Mouse (Mus musculus) spleen, adult 2 months (tissue): ENCODE data around the gene Lce1f. TPM values are rescaled to one million over a fixed set of nuclear protein-coding genes. Genes with fewer than 3 reads are reported as not detected.
"Not testable (repeated sequence)": the region's sequence is repeated elsewhere in the genome, so short reads cannot be mapped to it uniquely, and the experiment has no call there.

Source experiments
- DNase-seq, 2 experiments: peaks; one replicate each; pipeline versions ENCODE4 v3.0.0 to v3.0.0-alpha.2; 2012 to 2021; ENCODE audit warnings: low spot score in 2 of 2, low read depth in 1 of 2
- H3K27ac ChIP-seq: fragments of 200-500 bp; 2 replicates; pipeline ENCODE4 v1.5.1; 2012; ENCODE audit warnings: low read length, inconsistent platforms; ENCODE audit not compliant: insufficient read depth
- H3K27me3 ChIP-seq: fragments of 200-500 bp; 2 replicates; pipeline ENCODE4 v1.6.1; 2012; ENCODE audit warnings: mild to moderate bottlenecking, moderate library complexity, low read length, inconsistent platforms; ENCODE audit not compliant: control insufficient read depth, insufficient read depth
- H3K36me3 ChIP-seq: fragments of 200-500 bp; 2 replicates; pipeline ENCODE4 v1.6.1; 2012; ENCODE audit warnings: mild to moderate bottlenecking, low read length, inconsistent platforms; ENCODE audit not compliant: control insufficient read depth, insufficient read depth
- H3K4me1 ChIP-seq: fragments of 200-500 bp; 2 replicates; pipeline ENCODE4 v1.6.1; 2011; ENCODE audit warnings: inconsistent platforms; ENCODE audit not compliant: control insufficient read depth, insufficient read depth, insufficient read length
- H3K4me3 ChIP-seq: fragments of 200-500 bp; 2 replicates; pipeline ENCODE4 v1.5.1; 2011; ENCODE audit warnings: mild to moderate bottlenecking, inconsistent platforms; ENCODE audit not compliant: insufficient read depth, insufficient read length; ENCODE audit errors: extremely low read depth
- CTCF ChIP-seq: fragments of 200-500 bp; IDR thresholded peaks from 2 replicates; pipeline ENCODE4 v1.5.1; 2011; ENCODE audit warnings: mild to moderate bottlenecking, inconsistent platforms; ENCODE audit not compliant: insufficient read depth, insufficient read length, insufficient replicate concordance; ENCODE audit errors: extremely low read depth
- POLR2A ChIP-seq: fragments of 200-500 bp; IDR thresholded peaks from 2 replicates; pipeline ENCODE4 v1.6.1; 2011; ENCODE audit warnings: low read depth, low read length, inconsistent platforms
- WGBS: fragments of 180-500 bp; shearing (Covaris S2); methylation state at CpG from one replicate; pipeline ENCODE4 v1.1.7; 2018; 5-methylcytosine and 5-hydroxymethylcytosine counted together
- polyA plus RNA-seq: library from polyadenylated mRNA; depleted of rRNA; stranded (reverse); fragments of >200 nt; gene quantifications from 2 replicates; pipeline ENCODE4 v1.2.3, GENCODE M21; 2012; rRNA removed

The Lce1f gene
- polyA plus RNA-seq, 1 experiment: not detected

DNA sequence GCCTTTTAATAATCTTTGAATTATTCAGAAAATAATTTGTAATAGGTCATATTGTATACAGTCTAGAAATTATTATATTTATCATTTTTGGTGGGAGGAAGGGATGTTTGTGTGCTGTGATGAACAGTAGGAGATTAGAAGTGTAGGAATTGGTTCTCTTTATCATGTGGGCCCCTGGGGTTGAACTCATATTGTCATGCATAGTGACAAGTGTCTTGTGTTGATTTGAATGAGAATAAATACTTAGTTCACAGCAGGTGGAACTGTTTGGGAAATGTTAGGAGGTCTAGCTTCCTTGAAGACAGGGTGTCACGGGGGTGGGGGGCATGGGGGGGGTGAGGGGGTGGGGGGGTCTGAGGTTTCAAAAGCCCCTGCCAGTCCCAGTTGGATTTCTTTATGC is 25.5 kb downstream of the Lce1f start:
- H3K4me3 ChIP-seq: no peak overlapping the region
- no peaks in the 10 kb centered on the region for H3K36me3 ChIP-seq
- no peaks in the 10 kb centered on the region for H3K4me1 ChIP-seq
- no peaks in the 10 kb centered on the region for H3K27me3 ChIP-seq
- 25% methylated on average over 1 of the region's 1 CpGs for WGBS
- no peak overlapping the region for H3K27ac ChIP-seq
- TF ChIP-seq POLR2A (no peak), CTCF (no peak)
- no peak for DNase-seq

DNA sequence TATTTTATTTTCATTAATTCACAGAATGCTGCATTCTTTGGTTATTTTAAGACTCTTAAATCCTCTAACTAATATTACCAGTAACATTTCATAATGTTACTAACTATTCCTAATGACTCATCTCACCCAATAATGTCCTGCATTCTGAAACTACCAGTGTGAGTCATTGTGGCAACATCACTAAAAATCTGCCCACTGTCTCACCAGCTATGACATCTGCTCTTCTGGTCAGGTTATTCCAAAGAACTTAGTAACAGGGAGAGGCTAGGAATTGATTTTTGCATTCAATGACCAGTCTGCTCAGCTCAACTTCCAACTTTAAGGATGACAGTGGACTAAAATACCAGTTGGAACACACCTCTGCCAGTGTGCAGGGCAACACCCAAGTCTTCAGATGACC is 28.5 kb downstream of the Lce1f start:
- no peak for DNase-seq
- Histone ChIP-seq H3K4me1 (no peaks in the 10 kb centered on the region), H3K27ac (no peak overlapping the region), H3K36me3 (no peaks in the 10 kb centered on the region), H3K4me3 (no peak overlapping the region), H3K27me3 (no peaks in the 10 kb centered on the region)
- no peak for TF ChIP-seq POLR2A
- TF ChIP-seq CTCF: no peak

DNA sequence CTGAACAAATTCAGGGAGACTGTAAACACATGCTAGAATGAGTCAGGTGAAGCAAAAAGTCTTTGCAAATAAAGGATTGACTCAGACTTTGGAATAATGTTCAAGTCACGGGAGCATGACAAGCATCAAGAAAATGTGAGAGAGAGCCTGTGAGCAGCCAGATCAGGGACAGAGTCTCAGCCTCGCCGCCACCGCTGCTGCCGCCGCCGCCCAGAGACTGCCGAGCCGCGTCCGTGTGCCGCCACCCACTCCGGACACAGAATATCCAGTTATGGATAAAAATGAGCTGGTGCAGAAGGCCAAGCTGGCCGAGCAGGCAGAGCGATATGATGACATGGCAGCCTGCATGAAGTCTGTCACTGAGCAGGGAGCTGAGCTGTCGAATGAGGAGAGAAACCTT is 31.0 kb downstream of the Lce1f start:
- 84% methylated on average over 16 of the region's 16 CpGs for WGBS

DNA sequence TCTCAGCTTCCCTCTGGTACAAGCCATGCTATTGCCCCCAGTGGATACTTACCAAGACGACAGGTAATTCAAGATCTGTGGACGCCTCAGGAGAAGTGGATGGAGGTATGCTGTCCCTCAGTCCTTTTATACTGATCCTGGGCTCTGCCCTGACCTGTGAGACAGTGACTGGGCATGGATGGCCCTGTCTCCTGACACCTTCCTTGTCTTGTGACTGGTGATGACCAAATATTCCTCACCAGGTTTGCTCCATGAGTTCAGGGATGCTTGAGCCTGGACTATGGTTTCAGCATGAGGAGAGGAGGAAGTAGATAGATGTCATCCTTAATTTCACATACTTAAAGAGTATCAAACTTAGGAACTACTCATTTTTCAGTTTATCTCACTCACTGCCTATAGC is 33.0 kb downstream of the Lce1f start, which contains the start of gene Lce1d:
Gene Lce1d (minus strand): TSS at position 101 of the 400 bp plus-strand sequence.
- Histone ChIP-seq H3K4me3 (no peak within 1 kb of the TSS), H3K4me1 (no peaks in the 10 kb centered on the region), H3K27ac (no peak within 1 kb of the TSS), H3K36me3 (no peaks in the 10 kb centered on the region), H3K27me3 (no peaks in the 10 kb centered on the region)
- TF ChIP-seq CTCF (no peak), POLR2A (no peak)
- DNase-seq: no peak
- 65% methylated on average over 2 of the region's 2 CpGs for WGBS

More for the DNA sequence above, 31.0 kb downstream of the Lce1f start:
- H3K4me3 ChIP-seq, H3K27ac ChIP-seq, H3K36me3 ChIP-seq, H3K27me3 ChIP-seq, H3K4me1 ChIP-seq: not testable (repeated sequence)
- DNase-seq: peak in 1 of 2 experiments; percentile 14

DNA sequence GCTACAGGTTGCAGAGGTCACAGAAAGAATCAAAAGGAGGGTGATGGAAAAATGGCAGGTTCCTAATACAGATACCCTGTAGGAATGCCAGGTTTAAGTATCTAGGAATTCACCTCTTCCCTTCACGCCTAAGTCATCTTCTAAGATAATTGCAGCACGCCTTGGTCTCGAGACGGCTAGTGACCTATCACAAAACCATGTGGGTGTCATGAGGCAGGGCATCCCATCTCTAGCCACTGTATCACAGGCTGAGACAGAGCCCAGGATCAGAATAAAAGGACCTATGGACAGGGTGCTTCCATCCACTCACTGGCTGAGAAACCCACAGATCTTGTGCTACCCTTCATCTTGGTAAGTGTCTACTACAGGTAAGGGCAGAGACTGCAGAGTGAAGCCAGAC is 41.2 kb downstream of the Lce1f start, which contains the start of gene Lce1c:
Gene Lce1c (plus strand): TSS at position 301 of the 400 bp plus-strand sequence.
- Histone ChIP-seq H3K4me3 (no peak within 1 kb of the TSS), H3K36me3 (no peaks in the 10 kb centered on the region), H3K4me1 (no peaks in the 10 kb centered on the region), H3K27ac (no peak within 1 kb of the TSS), H3K27me3 (no peaks in the 10 kb centered on the region)
- WGBS: 89% methylated on average over 4 of the region's 4 CpGs
- no peak for DNase-seq
- no peak for TF ChIP-seq CTCF
- TF ChIP-seq POLR2A: no peak

DNA sequence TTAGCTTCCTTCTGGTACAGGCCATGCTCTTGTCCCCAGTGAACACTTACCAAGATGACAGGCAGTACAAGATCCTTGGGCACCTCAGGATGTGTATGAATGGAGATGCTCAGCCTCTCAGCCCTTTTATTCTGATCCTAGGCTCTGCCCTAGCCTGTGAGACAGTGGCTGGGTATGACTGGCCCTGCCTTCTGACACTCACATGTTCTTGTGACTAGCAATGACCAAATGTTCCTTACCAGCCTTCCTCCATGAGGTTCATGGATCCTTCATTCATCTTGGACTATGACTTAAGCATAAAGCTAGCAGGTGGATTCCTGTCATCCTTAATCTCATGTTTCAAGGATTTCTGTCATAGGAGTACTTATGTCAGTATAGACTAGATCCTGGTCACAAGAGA is 49.9 kb downstream of the Lce1f start, which contains the start of gene Lce1a2:
Gene Lce1a2 (minus strand): TSS at position 101 of the 400 bp plus-strand sequence.
- no peak for DNase-seq
- TF ChIP-seq CTCF (no peak), POLR2A (no peak)
- H3K36me3 ChIP-seq: no peaks in the 10 kb centered on the region
- no peak within 1 kb of the TSS for H3K4me3 ChIP-seq
- H3K27me3 ChIP-seq: no peaks in the 10 kb centered on the region
- H3K27ac ChIP-seq: no peak within 1 kb of the TSS
- H3K4me1 ChIP-seq: no peaks in the 10 kb centered on the region

Other genes starting within 250 kb of the Lce1f start
- 0.15 TPM in 1 of 2 replicates, not detected in the other for gene Sprr1a, start 234.5 kb downstream of the Lce1f start, polyA plus RNA-seq
- not detected in 2 replicates for gene Sprr4, start 219.9 kb downstream of the Lce1f start, polyA plus RNA-seq
- not detected in 2 replicates for gene 2310046K23Rik, start 185.8 kb downstream of the Lce1f start, polyA plus RNA-seq
- not detected in 2 replicates for gene Ivl, start 146.6 kb downstream of the Lce1f start, polyA plus RNA-seq
- gene Smcp, start 131.4 kb downstream of the Lce1f start, polyA plus RNA-seq: not detected in 2 replicates
- not detected in 2 replicates for gene 2210017I01Rik, start 112.9 kb downstream of the Lce1f start, polyA plus RNA-seq
- gene Lce6a, start 98.7 kb downstream of the Lce1f start, polyA plus RNA-seq: not detected in 2 replicates
- gene Lce1a1, start 72.0 kb downstream of the Lce1f start, polyA plus RNA-seq: not detected in 2 replicates
- not detected in 2 replicates for gene Lce1b, start 63.4 kb downstream of the Lce1f start, polyA plus RNA-seq
- gene Lce1a2, start 50.0 kb downstream of the Lce1f start, polyA plus RNA-seq: not detected in 2 replicates
- not detected in 2 replicates for gene Lce1c, start 41.1 kb downstream of the Lce1f start, polyA plus RNA-seq
- not detected in 2 replicates for gene Lce1d, start 33.1 kb downstream of the Lce1f start, polyA plus RNA-seq
- gene Lce1e, start 11.3 kb downstream of the Lce1f start, polyA plus RNA-seq: not detected in 2 replicates
- gene Gm38119, start 18.7 kb upstream of the Lce1f start, polyA plus RNA-seq: not detected in 2 replicates
- gene Lce1g, start 32.0 kb upstream of the Lce1f start, polyA plus RNA-seq: not detected in 2 replicates
- gene Lce1h, start 44.7 kb upstream of the Lce1f start, polyA plus RNA-seq: not detected in 2 replicates
- not detected in 2 replicates for gene Lce1i, start 58.5 kb upstream of the Lce1f start, polyA plus RNA-seq
- gene Lce1j, start 70.2 kb upstream of the Lce1f start, polyA plus RNA-seq: not detected in 2 replicates
- gene Lce1k, start 87.5 kb upstream of the Lce1f start, polyA plus RNA-seq: not detected in 2 replicates
- not detected in 2 replicates for gene Kprp, start 106.9 kb upstream of the Lce1f start, polyA plus RNA-seq
- gene Lce1l, start 130.9 kb upstream of the Lce1f start, polyA plus RNA-seq: not detected in 2 replicates
- not detected in 2 replicates for gene 2310050C09Rik, start 149.9 kb upstream of the Lce1f start, polyA plus RNA-seq
- gene Lce3a, start 205.9 kb upstream of the Lce1f start, polyA plus RNA-seq: not detected in 2 replicates
- not detected in 2 replicates for gene Lce3b, start 212.6 kb upstream of the Lce1f start, polyA plus RNA-seq
- not detected in 2 replicates for gene Lce3c, start 224.1 kb upstream of the Lce1f start, polyA plus RNA-seq
- gene Lce3d, start 237.0 kb upstream of the Lce1f start, polyA plus RNA-seq: not detected in 2 replicates
- gene Lce3e, start 246.7 kb upstream of the Lce1f start, polyA plus RNA-seq: not detected in 2 replicates